Mouse (Mus musculus): ENCODE measurements around the gene Hoxd3.

GRCm38 (mm10) chr2:74703317-74703716 is 8.4 kb upstream of the Hoxd3 start:
- no peak for TF ChIP-seq POLR2A (IDR thresholded peaks at IDR 0.05; ENCODE audit: control insufficient read depth, extremely low read depth, insufficient read depth, low read length, poor library complexity)
- TF ChIP-seq CTCF (IDR thresholded peaks at IDR 0.05; ENCODE audit: borderline replicate concordance, control insufficient read depth, extremely low read depth, insufficient read depth, low read length, poor library complexity), result no peak
